Mouse (Mus musculus) cerebellum, adult 2 months (tissue): ENCODE data around the gene Pex7. TPM values are rescaled to one million over a fixed set of nuclear protein-coding genes. Genes with fewer than 3 reads are reported as not detected.

Source experiments
- DNase-seq, 2 experiments: peaks; one replicate each; pipeline ENCODE4 v3.0.0; 2021
- H3K27ac ChIP-seq: fragments of 200-500 bp; 2 replicates; pipeline ENCODE4 v1.5.1; 2012; ENCODE audit warnings: low read length, control low read depth, inconsistent platforms; ENCODE audit not compliant: insufficient read depth
- H3K27me3 ChIP-seq: fragments of 200-500 bp; 2 replicates; pipeline ENCODE4 v1.6.1; 2012; ENCODE audit warnings: inconsistent platforms, mild to moderate bottlenecking, low read length, moderate library complexity; ENCODE audit not compliant: control insufficient read depth, insufficient read depth
- H3K4me1 ChIP-seq: fragments of 200-500 bp; 2 replicates; pipeline ENCODE4 v1.6.1; 2011; ENCODE audit warnings: low read length; ENCODE audit not compliant: control insufficient read depth, insufficient read depth
- H3K4me3 ChIP-seq: fragments of 200-500 bp; replicated peaks from 2 replicates; pipeline ENCODE3; 2011; ENCODE audit warnings: mild to moderate bottlenecking, low read depth, low read length, control low read depth; ENCODE audit not compliant: insufficient read depth
- CTCF ChIP-seq: fragments of 200-500 bp; IDR thresholded peaks from 2 replicates; pipeline ENCODE4 v1.5.1; 2011; ENCODE audit warnings: low read depth, mild to moderate bottlenecking, control low read depth, low read length, moderate library complexity, borderline replicate concordance; ENCODE audit not compliant: insufficient read depth
- POLR2A ChIP-seq: fragments of 200-500 bp; IDR thresholded peaks from 2 replicates; pipeline ENCODE4 v1.6.1; 2011; ENCODE audit warnings: low read length, control low read depth, borderline replicate concordance; ENCODE audit not compliant: insufficient read depth
- WGBS: fragments of 180-500 bp; shearing (Covaris S2); methylation state at CpG from one replicate; pipeline ENCODE4 v1.1.7; 2018; 5-methylcytosine and 5-hydroxymethylcytosine counted together
- polyA plus RNA-seq: library from polyadenylated mRNA; depleted of rRNA; stranded (reverse); fragments of >200 nt; gene quantifications from 2 replicates; pipeline ENCODE4 v1.2.3, GENCODE M21; 2012; rRNA removed

Gene Pex7
- polyA plus RNA-seq, 1 experiment = 39.8 TPM

GRCm38 (mm10) chr10:19804763-19805162 lies 102.7 kb downstream of the Pex7 start:
- Histone ChIP-seq H3K27me3 (no peaks in the 10 kb centered on the region), H3K4me1 (no peaks in the 10 kb centered on the region), H3K27ac (no peak overlapping the region), H3K4me3 (no peak overlapping the region)
- DNase-seq = no peak
- no peak for TF ChIP-seq CTCF
- TF ChIP-seq POLR2A = no peak
- 89% methylated on average over 7 of the region's 7 CpGs for WGBS

Other genes with a start within 250 kb of the Pex7 start
- gene Il20ra, start 195.1 kb downstream of the Pex7 start, polyA plus RNA-seq = 0.16 and 0.36 TPM in 2 replicates
- gene Slc35d3, start 56.2 kb downstream of the Pex7 start, polyA plus RNA-seq = 2.0 and 2.3 TPM in 2 replicates
- gene Map3k5, start 26.8 kb upstream of the Pex7 start, polyA plus RNA-seq = 12.1 and 14.4 TPM in 2 replicates
- gene Map7, start 240.8 kb upstream of the Pex7 start, polyA plus RNA-seq = 82.6 and 88.4 TPM in 2 replicates